Mouse (Mus musculus): ENCODE results near the gene Lect2. TPM values are rescaled to one million over a fixed set of nuclear protein-coding genes. Genes with fewer than 3 reads are reported as not detected.
A peak's percentile ranks its signal among the peaks of the same experiment; 100 is the strongest.

Gene Lect2
- polyA plus RNA-seq, 1 experiment from 2014 or later, result not detected

GRCm38 (mm10) chr13:56529031-56529430 is 19.3 kb downstream of the Lect2 start:
- no peak overlapping the region for H3K4me3 ChIP-seq

GRCm38 (mm10) chr13:56528281-56528680 is 20.0 kb downstream of the Lect2 start:
- H3K9ac ChIP-seq, result no peak overlapping the region
- H3K27me3 ChIP-seq, result no peaks in the 10 kb centered on the region
- 85% methylated on average over 11 of the region's 11 CpGs for WGBS
- no peaks in the 10 kb centered on the region for H3K4me1 ChIP-seq
- H3K27ac ChIP-seq, result no peak overlapping the region
- no peaks in the 10 kb centered on the region; the same call in 1 of the 2 replicates for H3K9me3 ChIP-seq
- no peak overlapping the region for H3K4me3 ChIP-seq
- no peaks in the 10 kb centered on the region for H3K36me3 ChIP-seq
- no peak for ATAC-seq (ENCODE audit: insufficient number of reproducible peaks, low FRiP score, low TSS enrichment, low read depth)
- H3K4me2 ChIP-seq, result no peak overlapping the region

More at GRCm38 (mm10) chr13:56529031-56529430, 19.3 kb downstream of the Lect2 start:
- Histone ChIP-seq H3K4me2 (no peak overlapping the region), H3K27me3 (no peaks in the 10 kb centered on the region), H3K9ac (no peak overlapping the region), H3K4me1 (no peaks in the 10 kb centered on the region), H3K36me3 (no peaks in the 10 kb centered on the region), H3K27ac (no peak overlapping the region), H3K9me3 (no peaks in the 10 kb centered on the region; the same call in 1 of the 2 replicates)
- no peak for ATAC-seq (ENCODE audit: insufficient number of reproducible peaks, low FRiP score, low TSS enrichment, low read depth)
- WGBS, result 58% methylated on average over 4 of the region's 4 CpGs

- Histone ChIP-seq H3K4me2 (no peak overlapping the region), H3K36me3 (no peaks in the 10 kb centered on the region)
- no peak for ATAC-seq (ENCODE audit: insufficient number of reproducible peaks, low FRiP score, low TSS enrichment, low read depth)
These were observed 20.5 kb downstream of the Lect2 start for GRCm38 (mm10) chr13:56527846-56528245.

GRCm38 (mm10) chr13:56526871-56527270 is 21.4 kb downstream of the Lect2 start:
- Histone ChIP-seq H3K27me3 (no peaks in the 10 kb centered on the region), H3K4me1 (peaks cover 3% of the 10 kb centered on the region; the same call in 1 of the 2 replicates), H3K9ac (no peak overlapping the region), H3K36me3 (no peaks in the 10 kb centered on the region), H3K4me2 (no peak overlapping the region), H3K4me3 (no peak overlapping the region), H3K27ac (no peak overlapping the region), H3K9me3 (no peaks in the 10 kb centered on the region)
- WGBS, result 85% methylated on average over 12 of the region's 12 CpGs
- no peak for ATAC-seq (ENCODE audit: insufficient number of reproducible peaks, low FRiP score, low TSS enrichment, low read depth)

More at GRCm38 (mm10) chr13:56527846-56528245, 20.5 kb downstream of the Lect2 start:
- H3K4me3 ChIP-seq, result no peak overlapping the region
- WGBS, result 87% methylated on average over 7 of the region's 7 CpGs
- no peak overlapping the region for H3K27ac ChIP-seq
- no peaks in the 10 kb centered on the region for H3K27me3 ChIP-seq
- H3K9me3 ChIP-seq, result no peaks in the 10 kb centered on the region
- H3K9ac ChIP-seq, result no peak overlapping the region
- H3K4me1 ChIP-seq, result peaks cover under 1% of the 10 kb centered on the region; the same call in 1 of the 2 replicates

- peak overlapping the region; percentile 43; the same call in 1 of the 2 replicates for H3K27ac ChIP-seq
- ATAC-seq (ENCODE audit: insufficient number of reproducible peaks, low FRiP score, low TSS enrichment, low read depth), result no peak
- 6% methylated on average over 8 of the region's 8 CpGs for WGBS
These were observed 25.5 kb downstream of the Lect2 start for GRCm38 (mm10) chr13:56522821-56523167.

GRCm38 (mm10) chr13:56522081-56522820 is 26.1 kb downstream of the Lect2 start, which contains the start of gene Fbxl21:
TSS of gene Fbxl21 (plus strand) at chr13:56522472.
- peak within 1 kb of the TSS; percentile 56 for H3K4me3 ChIP-seq
- WGBS, result under 1% methylated on average over 56 of the region's 56 CpGs
- no peaks in the 10 kb centered on the region for H3K9me3 ChIP-seq
- ATAC-seq (ENCODE audit: insufficient number of reproducible peaks, low FRiP score, low TSS enrichment, low read depth), result peak; percentile 93
- H3K4me1 ChIP-seq, result peaks cover 3% of the 10 kb centered on the region; the same call in 1 of the 2 replicates
- no peaks in the 10 kb centered on the region for H3K27me3 ChIP-seq
- H3K9ac ChIP-seq, result peak within 1 kb of the TSS; percentile 24
- H3K4me2 ChIP-seq, result peak within 1 kb of the TSS; percentile 76
- peak within 1 kb of the TSS; percentile 43 for H3K27ac ChIP-seq
- no peaks in the 10 kb centered on the region for H3K36me3 ChIP-seq

More at GRCm38 (mm10) chr13:56522821-56523167, 25.5 kb downstream of the Lect2 start:
- Histone ChIP-seq H3K27me3 (no peaks in the 10 kb centered on the region), H3K4me3 (peak overlapping the region; percentile 56), H3K36me3 (no peaks in the 10 kb centered on the region), H3K9ac (peak overlapping the region; percentile 24), H3K4me1 (peaks cover 3% of the 10 kb centered on the region; the same call in 1 of the 2 replicates), H3K9me3 (no peaks in the 10 kb centered on the region), H3K4me2 (peak overlapping the region; percentile 76)

GRCm38 (mm10) chr13:56516816-56517215 is 31.5 kb downstream of the Lect2 start:
- no peak for ATAC-seq (ENCODE audit: insufficient number of reproducible peaks, low FRiP score, low TSS enrichment, low read depth)
- WGBS, result 56% methylated on average over 7 of the region's 7 CpGs
- Histone ChIP-seq H3K36me3 (no peaks in the 10 kb centered on the region), H3K9ac (no peak overlapping the region), H3K4me3 (no peak overlapping the region), H3K27me3 (no peaks in the 10 kb centered on the region), H3K4me1 (no peaks in the 10 kb centered on the region), H3K9me3 (no peaks in the 10 kb centered on the region), H3K4me2 (no peak overlapping the region), H3K27ac (no peak overlapping the region)

GRCm38 (mm10) chr13:56516311-56516710 is 32.0 kb downstream of the Lect2 start:
- H3K9ac ChIP-seq, result no peak overlapping the region
- WGBS, result 81% methylated on average over 4 of the region's 4 CpGs

GRCm38 (mm10) chr13:56513595-56513994 is 34.7 kb downstream of the Lect2 start:
- Histone ChIP-seq H3K4me1 (no peaks in the 10 kb centered on the region), H3K27me3 (no peaks in the 10 kb centered on the region), H3K4me2 (no peak overlapping the region), H3K27ac (no peak overlapping the region), H3K9me3 (no peaks in the 10 kb centered on the region), H3K36me3 (no peaks in the 10 kb centered on the region), H3K9ac (no peak overlapping the region), H3K4me3 (no peak overlapping the region)
- ATAC-seq (ENCODE audit: insufficient number of reproducible peaks, low FRiP score, low TSS enrichment, low read depth), result no peak

More at GRCm38 (mm10) chr13:56516311-56516710, 32.0 kb downstream of the Lect2 start:
- Histone ChIP-seq H3K27ac (no peak overlapping the region), H3K4me2 (no peak overlapping the region), H3K4me1 (no peaks in the 10 kb centered on the region), H3K36me3 (no peaks in the 10 kb centered on the region), H3K4me3 (no peak overlapping the region), H3K27me3 (no peaks in the 10 kb centered on the region), H3K9me3 (no peaks in the 10 kb centered on the region)
- ATAC-seq (ENCODE audit: insufficient number of reproducible peaks, low FRiP score, low TSS enrichment, low read depth), result no peak

GRCm38 (mm10) chr13:56509796-56510195 is 38.5 kb downstream of the Lect2 start:
- WGBS, result 83% methylated on average over 2 of the region's 2 CpGs
- no peaks in the 10 kb centered on the region for H3K36me3 ChIP-seq
- no peaks in the 10 kb centered on the region for H3K9me3 ChIP-seq
- no peak overlapping the region for H3K4me2 ChIP-seq
- no peaks in the 10 kb centered on the region for H3K4me1 ChIP-seq
- H3K4me3 ChIP-seq, result no peak overlapping the region
- H3K27me3 ChIP-seq, result no peaks in the 10 kb centered on the region
- H3K27ac ChIP-seq, result no peak overlapping the region
- no peak overlapping the region for H3K9ac ChIP-seq
- ATAC-seq (ENCODE audit: insufficient number of reproducible peaks, low FRiP score, low TSS enrichment, low read depth), result no peak

- Histone ChIP-seq H3K27me3 (no peaks in the 10 kb centered on the region), H3K36me3 (no peaks in the 10 kb centered on the region), H3K27ac (no peak overlapping the region), H3K4me1 (no peaks in the 10 kb centered on the region), H3K4me3 (no peak overlapping the region), H3K9ac (no peak overlapping the region), H3K9me3 (no peaks in the 10 kb centered on the region), H3K4me2 (no peak overlapping the region)
- ATAC-seq (ENCODE audit: insufficient number of reproducible peaks, low FRiP score, low TSS enrichment, low read depth), result no peak
- WGBS, result 71% methylated on average over 6 of the region's 6 CpGs
These were observed 41.3 kb downstream of the Lect2 start for GRCm38 (mm10) chr13:56506871-56507496.

- Histone ChIP-seq H3K9me3 (no peaks in the 10 kb centered on the region), H3K4me1 (no peaks in the 10 kb centered on the region), H3K36me3 (no peaks in the 10 kb centered on the region), H3K27me3 (no peaks in the 10 kb centered on the region), H3K4me2 (no peak overlapping the region), H3K4me3 (no peak overlapping the region), H3K27ac (no peak overlapping the region), H3K9ac (no peak overlapping the region)
- no peak for ATAC-seq (ENCODE audit: insufficient number of reproducible peaks, low FRiP score, low TSS enrichment, low read depth)
- WGBS, result 66% methylated on average over 6 of the region's 6 CpGs
These were observed 46.4 kb downstream of the Lect2 start for GRCm38 (mm10) chr13:56501866-56502420.

Measured in limb, embryonic 15.5 days (tissue).